Mouse (Mus musculus): ENCODE data around the gene Dyrk1b. TPM values are rescaled to one million over a fixed set of nuclear protein-coding genes. Genes with fewer than 3 reads are reported as not detected.
"Not testable (repeated sequence)": the region's sequence is repeated elsewhere in the genome, so short reads cannot be mapped to it uniquely, and the experiment has no call there.

The Dyrk1b gene
- polyA plus RNA-seq, 1 experiment from 2014 or later = 23.5 TPM

DNA sequence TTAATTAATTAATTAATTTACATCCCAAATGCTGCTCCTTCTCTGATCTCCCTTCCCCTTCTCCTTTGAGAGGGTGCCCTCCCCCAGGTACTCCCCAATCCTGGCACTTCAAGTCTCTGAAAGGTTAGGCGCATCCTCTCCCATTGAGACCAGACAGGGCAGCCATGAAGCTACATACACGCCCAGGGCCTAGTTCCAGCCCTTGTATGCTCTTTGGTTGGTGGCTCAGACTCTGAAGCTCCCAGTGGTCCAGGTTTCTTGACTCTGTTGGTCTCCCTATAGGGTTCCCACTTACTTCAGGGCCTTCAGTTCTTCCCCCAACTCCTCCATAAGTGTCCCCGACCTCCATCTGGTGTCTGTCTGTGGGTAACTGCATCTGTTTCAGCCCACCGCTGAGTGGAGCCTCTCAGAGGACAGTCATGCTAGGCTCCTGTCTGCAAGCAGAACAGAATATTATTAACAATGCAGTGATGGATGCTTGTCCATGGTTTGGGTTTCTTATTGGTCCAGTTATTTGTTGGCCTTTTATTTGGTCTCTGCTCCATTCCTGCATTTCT lies 26.9 kb downstream of the Dyrk1b start:
- H3K4me2 ChIP-seq (replicated peaks; ENCODE audit: low read depth, low read length) = no peak overlapping the region
- no peak for ATAC-seq (ENCODE audit: low FRiP score)
- 70% methylated on average over 4 of the region's 4 CpGs for WGBS
- no peaks in the 10 kb centered on the region for H3K9me3 ChIP-seq (ENCODE audit: control insufficient read depth, low read length)
- no peak for DNase-seq (ENCODE audit: low spot score)
- no peak overlapping the region for H3K4me3 ChIP-seq (ENCODE audit: low read depth, low read length)
- H3K9ac ChIP-seq (ENCODE audit: low read depth, low read length) = no peak overlapping the region
- H3K36me3 ChIP-seq (ENCODE audit: control insufficient read depth, insufficient read depth, low read length) = no peaks in the 10 kb centered on the region
- H3K27me3 ChIP-seq (ENCODE audit: control insufficient read depth, insufficient read depth, low read length) = no peaks in the 10 kb centered on the region
- no peaks in the 10 kb centered on the region for H3K4me1 ChIP-seq (replicated peaks; ENCODE audit: control insufficient read depth, insufficient read depth, low read length)
- no peak overlapping the region for H3K27ac ChIP-seq (ENCODE audit: low read depth, low read length)

DNA sequence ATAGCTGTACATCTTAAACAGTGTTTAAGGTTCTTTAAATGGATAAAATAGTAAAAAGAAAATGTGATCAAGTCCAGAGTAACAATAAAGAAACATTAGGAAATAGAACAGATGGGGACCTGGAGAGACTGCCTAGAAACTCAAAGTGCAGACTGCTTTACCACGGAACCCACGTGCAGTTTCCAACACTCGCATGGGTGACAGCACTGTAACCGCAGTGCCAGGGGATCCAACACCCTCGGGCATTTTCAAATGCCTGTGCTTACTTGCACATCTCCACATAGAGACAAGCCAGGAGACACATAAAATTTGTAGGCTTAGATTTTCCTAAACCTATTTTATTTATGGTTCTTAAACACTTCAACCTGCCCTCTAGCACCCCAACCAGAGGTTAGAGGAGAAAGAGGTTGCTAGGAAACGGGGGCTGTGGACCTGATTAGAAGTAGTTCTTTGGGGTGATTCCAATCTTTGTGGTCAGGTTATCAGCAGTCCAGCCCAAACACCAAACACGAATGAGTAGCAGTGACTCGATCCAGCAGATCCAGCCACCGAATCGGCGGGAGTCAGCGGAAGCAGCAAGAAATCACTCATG lies 29.2 kb downstream of the Dyrk1b start:
- 54% methylated on average over 12 of the region's 12 CpGs for WGBS
- Histone ChIP-seq H3K9ac (ENCODE audit: low read depth, low read length) (peak overlapping the region; percentile 28), H3K9me3 (ENCODE audit: control insufficient read depth, low read length) (no peaks in the 10 kb centered on the region), H3K36me3 (ENCODE audit: control insufficient read depth, insufficient read depth, low read length) (no peaks in the 10 kb centered on the region), H3K4me2 (replicated peaks; ENCODE audit: low read depth, low read length) (peak overlapping the region; percentile 26), H3K4me3 (ENCODE audit: low read depth, low read length) (peak overlapping the region; percentile 1; the same call in 1 of the 2 replicates), H3K27me3 (ENCODE audit: control insufficient read depth, insufficient read depth, low read length) (no peaks in the 10 kb centered on the region), H3K4me1 (replicated peaks; ENCODE audit: control insufficient read depth, insufficient read depth, low read length) (no peaks in the 10 kb centered on the region), H3K27ac (ENCODE audit: low read depth, low read length) (no peak overlapping the region)
- DNase-seq (ENCODE audit: low spot score) = no peak
- no peak for ATAC-seq (ENCODE audit: low FRiP score)

DNA sequence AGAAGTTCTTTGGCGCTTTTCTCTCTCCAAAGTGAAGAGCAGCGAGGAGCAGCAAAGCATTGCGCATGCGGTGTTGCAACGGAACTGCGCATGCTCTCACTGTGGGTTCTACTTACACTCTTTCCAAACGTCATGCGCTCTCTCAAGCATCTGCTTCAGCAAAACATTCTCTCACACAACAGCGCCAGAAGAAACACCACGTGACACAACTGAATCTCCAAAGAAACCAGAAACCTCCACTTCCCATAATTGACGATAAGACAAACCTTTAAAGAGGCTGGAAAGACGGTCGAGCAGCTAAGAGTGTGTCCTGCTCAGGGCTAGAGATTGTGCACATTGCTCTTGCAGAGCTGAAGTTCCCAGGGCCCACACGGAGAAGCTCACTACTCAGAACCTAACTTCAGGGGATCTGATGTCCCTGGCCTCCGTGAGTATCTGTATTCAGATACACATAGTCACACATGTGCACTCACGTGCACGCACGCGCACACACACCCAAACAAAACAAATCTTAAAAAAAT lies 29.8 kb downstream of the Dyrk1b start:
- H3K9ac ChIP-seq (ENCODE audit: low read depth, low read length) = peak overlapping the region; percentile 28
- peak overlapping the region; percentile 1; the same call in 1 of the 2 replicates for H3K4me3 ChIP-seq (ENCODE audit: low read depth, low read length)
- peak; percentile 69 for DNase-seq (ENCODE audit: low spot score)
- no peaks in the 10 kb centered on the region for H3K36me3 ChIP-seq (ENCODE audit: control insufficient read depth, insufficient read depth, low read length)
- H3K4me2 ChIP-seq (replicated peaks; ENCODE audit: low read depth, low read length) = peak overlapping the region; percentile 26
- no peak overlapping the region for H3K27ac ChIP-seq (ENCODE audit: low read depth, low read length)
- H3K9me3 ChIP-seq (ENCODE audit: control insufficient read depth, low read length) = no peaks in the 10 kb centered on the region
- WGBS = 55% methylated on average over 19 of the region's 19 CpGs
- no peaks in the 10 kb centered on the region for H3K27me3 ChIP-seq (ENCODE audit: control insufficient read depth, insufficient read depth, low read length)
- no peak for ATAC-seq (ENCODE audit: low FRiP score)
- no peaks in the 10 kb centered on the region for H3K4me1 ChIP-seq (replicated peaks; ENCODE audit: control insufficient read depth, insufficient read depth, low read length)

DNA sequence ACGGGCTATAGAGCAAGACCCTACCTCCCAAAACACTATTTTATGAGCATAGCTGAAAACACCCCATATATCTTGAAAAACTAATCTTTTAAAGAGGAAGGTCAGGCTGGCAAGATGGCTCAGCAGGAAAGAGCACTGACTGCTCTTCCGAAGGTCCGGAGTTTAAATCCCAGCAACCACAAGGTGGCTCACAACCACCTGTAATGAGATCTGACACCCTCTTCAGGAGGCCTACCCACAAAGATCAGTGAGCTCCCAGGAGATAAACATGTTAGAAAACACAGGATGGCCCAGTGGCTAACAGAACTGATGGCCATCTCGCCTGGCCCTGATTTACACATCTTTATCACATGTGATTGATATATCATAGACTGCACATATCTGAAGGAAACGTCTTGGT lies 31.5 kb downstream of the Dyrk1b start:
- no peak overlapping the region for H3K27ac ChIP-seq (ENCODE audit: low read depth, low read length)
- H3K27me3 ChIP-seq (ENCODE audit: control insufficient read depth, insufficient read depth, low read length) = no peaks in the 10 kb centered on the region
- H3K4me1 ChIP-seq (replicated peaks; ENCODE audit: control insufficient read depth, insufficient read depth, low read length) = no peaks in the 10 kb centered on the region
- no peak overlapping the region for H3K9ac ChIP-seq (ENCODE audit: low read depth, low read length)
- H3K9me3 ChIP-seq (ENCODE audit: control insufficient read depth, low read length) = no peaks in the 10 kb centered on the region
- 50% methylated on average over 5 of the region's 5 CpGs for WGBS
- H3K4me3 ChIP-seq (ENCODE audit: low read depth, low read length) = no peak overlapping the region
- H3K4me2 ChIP-seq (replicated peaks; ENCODE audit: low read depth, low read length) = no peak overlapping the region
- ATAC-seq (ENCODE audit: low FRiP score) (no peak), DNase-seq (ENCODE audit: low spot score) (no peak)
- H3K36me3 ChIP-seq (ENCODE audit: control insufficient read depth, insufficient read depth, low read length) = no peaks in the 10 kb centered on the region

DNA sequence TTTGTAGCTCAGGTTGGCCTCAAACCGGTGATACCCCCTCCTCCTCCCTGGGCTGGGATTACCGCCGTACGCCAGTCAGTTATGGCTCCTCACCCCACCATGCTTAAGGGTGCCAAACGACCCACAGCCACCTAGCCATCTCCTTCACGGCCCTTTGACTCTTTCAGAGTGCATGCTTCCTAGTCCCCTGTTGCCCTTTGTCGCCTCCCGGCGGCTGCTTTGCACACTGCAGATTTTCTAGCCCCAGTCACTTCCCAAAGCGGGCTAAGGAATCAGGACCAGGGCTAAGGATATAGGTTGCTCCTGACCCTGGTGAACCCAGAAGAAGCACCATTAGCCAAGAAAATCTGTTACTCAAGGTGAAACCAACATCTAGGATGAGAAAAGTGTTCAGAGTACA lies 34.9 kb downstream of the Dyrk1b start:
- Histone ChIP-seq H3K27me3 (ENCODE audit: control insufficient read depth, insufficient read depth, low read length) (no peaks in the 10 kb centered on the region), H3K4me2 (replicated peaks; ENCODE audit: low read depth, low read length) (no peak overlapping the region), H3K9me3 (ENCODE audit: control insufficient read depth, low read length) (no peaks in the 10 kb centered on the region), H3K4me1 (replicated peaks; ENCODE audit: control insufficient read depth, insufficient read depth, low read length) (no peaks in the 10 kb centered on the region), H3K27ac (ENCODE audit: low read depth, low read length) (no peak overlapping the region), H3K9ac (ENCODE audit: low read depth, low read length) (no peak overlapping the region), H3K36me3 (ENCODE audit: control insufficient read depth, insufficient read depth, low read length) (no peaks in the 10 kb centered on the region), H3K4me3 (ENCODE audit: low read depth, low read length) (no peak overlapping the region)
- ATAC-seq (ENCODE audit: low FRiP score) (no peak), DNase-seq (ENCODE audit: low spot score) (peak; percentile 68)
- 34% methylated on average over 10 of the region's 10 CpGs for whole genome bisulfite sequencing

DNA sequence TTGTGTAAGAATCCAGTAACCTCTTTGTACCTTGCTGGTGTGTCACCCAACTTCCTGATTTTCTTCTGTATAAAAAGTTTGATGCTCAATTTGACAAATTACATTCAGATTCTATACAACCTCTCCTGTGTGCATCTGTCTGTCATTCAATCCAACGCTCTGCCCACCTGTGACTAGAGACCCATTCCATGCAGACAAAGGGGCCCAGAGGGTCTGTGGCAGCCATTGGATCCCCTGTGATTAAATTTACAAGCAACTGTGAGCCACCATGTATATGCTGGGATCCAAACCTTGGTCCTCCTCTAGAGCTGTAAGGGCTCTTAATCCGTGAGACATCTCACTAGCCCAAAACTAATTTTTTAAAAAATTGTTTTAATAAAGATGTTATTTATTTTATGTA lies 36.7 kb downstream of the Dyrk1b start:
- H3K27ac ChIP-seq (ENCODE audit: low read depth, low read length); H3K27me3 ChIP-seq (ENCODE audit: control insufficient read depth, insufficient read depth, low read length); H3K4me3 ChIP-seq (ENCODE audit: low read depth, low read length); H3K36me3 ChIP-seq (ENCODE audit: control insufficient read depth, insufficient read depth, low read length); H3K9ac ChIP-seq (ENCODE audit: low read depth, low read length); H3K9me3 ChIP-seq (ENCODE audit: control insufficient read depth, low read length); DNase-seq (ENCODE audit: low spot score); ATAC-seq (ENCODE audit: low FRiP score); H3K4me1 ChIP-seq (replicated peaks; ENCODE audit: control insufficient read depth, insufficient read depth, low read length); H3K4me2 ChIP-seq (replicated peaks; ENCODE audit: low read depth, low read length): not testable (repeated sequence)
- WGBS = 86% methylated on average over 2 of the region's 2 CpGs

DNA sequence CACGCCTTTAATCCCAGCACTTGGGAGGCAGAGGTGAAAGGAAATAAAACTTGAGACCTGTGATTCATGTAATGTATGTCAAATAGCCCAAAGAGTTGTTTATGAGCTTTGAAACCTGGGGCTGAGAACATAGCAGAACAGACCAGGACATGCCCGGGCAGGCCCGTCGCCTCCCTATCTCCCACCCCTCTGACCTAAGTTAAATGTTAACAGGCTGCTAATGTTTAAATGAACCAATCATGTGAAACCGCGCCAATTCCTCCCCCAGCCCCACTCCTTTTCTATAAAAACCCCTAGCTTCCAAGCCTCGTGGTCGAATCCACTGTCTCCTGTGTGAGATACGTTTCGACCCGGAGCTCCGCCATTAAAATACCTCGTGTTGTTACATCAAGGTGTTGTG lies 38.5 kb downstream of the Dyrk1b start:
- DNase-seq (ENCODE audit: low spot score); H3K36me3 ChIP-seq (ENCODE audit: control insufficient read depth, insufficient read depth, low read length); H3K4me3 ChIP-seq (ENCODE audit: low read depth, low read length); H3K4me2 ChIP-seq (replicated peaks; ENCODE audit: low read depth, low read length); H3K9ac ChIP-seq (ENCODE audit: low read depth, low read length); H3K9me3 ChIP-seq (ENCODE audit: control insufficient read depth, low read length); H3K27me3 ChIP-seq (ENCODE audit: control insufficient read depth, insufficient read depth, low read length); H3K27ac ChIP-seq (ENCODE audit: low read depth, low read length); ATAC-seq (ENCODE audit: low FRiP score); H3K4me1 ChIP-seq (replicated peaks; ENCODE audit: control insufficient read depth, insufficient read depth, low read length): not testable (repeated sequence)
- WGBS = 94% methylated on average over 9 of the region's 13 CpGs

DNA sequence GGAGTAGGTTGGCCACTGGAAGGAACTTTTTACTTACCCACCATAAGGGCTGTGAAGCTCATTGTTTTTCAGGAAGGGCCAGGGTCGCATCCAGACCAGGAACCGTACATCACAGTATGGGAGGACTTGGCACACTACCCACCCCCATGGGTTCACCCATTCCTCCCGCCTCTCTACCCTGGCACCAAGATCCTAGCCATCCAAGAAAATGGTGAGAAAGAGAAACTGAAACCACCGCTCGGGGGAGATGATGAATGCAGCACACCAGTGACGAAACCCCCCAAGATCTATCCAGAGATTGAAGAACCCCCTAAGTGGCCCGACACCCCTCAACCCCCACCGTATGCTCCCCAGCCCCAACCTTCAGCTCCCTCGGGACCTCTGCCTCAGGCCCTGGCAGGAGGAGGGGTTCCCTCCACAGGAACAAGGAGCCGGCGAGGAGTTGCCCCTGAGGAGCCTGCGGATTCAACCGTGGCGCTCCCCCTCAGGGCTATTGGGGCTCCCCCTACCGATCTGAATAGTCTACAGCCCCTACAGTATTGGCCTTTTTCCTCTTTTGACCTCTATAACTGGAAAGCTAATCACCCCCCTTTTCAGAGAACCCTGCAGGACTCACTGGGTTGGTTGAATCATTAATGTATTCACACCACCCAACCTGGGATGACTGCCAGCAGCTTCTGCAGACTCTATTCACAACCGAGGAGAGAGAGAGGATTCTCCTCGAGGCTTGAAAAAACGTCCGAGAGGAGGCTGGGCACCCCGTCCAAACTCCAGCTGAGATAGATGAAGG lies 39.9 kb downstream of the Dyrk1b start:
- H3K9ac ChIP-seq (ENCODE audit: low read depth, low read length); DNase-seq (ENCODE audit: low spot score); H3K4me3 ChIP-seq (ENCODE audit: low read depth, low read length); H3K4me1 ChIP-seq (replicated peaks; ENCODE audit: control insufficient read depth, insufficient read depth, low read length); H3K4me2 ChIP-seq (replicated peaks; ENCODE audit: low read depth, low read length); H3K27ac ChIP-seq (ENCODE audit: low read depth, low read length); ATAC-seq (ENCODE audit: low FRiP score); H3K36me3 ChIP-seq (ENCODE audit: control insufficient read depth, insufficient read depth, low read length); H3K9me3 ChIP-seq (ENCODE audit: control insufficient read depth, low read length); H3K27me3 ChIP-seq (ENCODE audit: control insufficient read depth, insufficient read depth, low read length): not testable (repeated sequence)
- 96% methylated on average over 20 of the region's 20 CpGs for WGBS
